ENCODE assay signal across 8 mouse cellular contexts in genomic region chr4:119415072-119415753, GRCm38 (mm10). TPM values are rescaled to one million over a fixed set of nuclear protein-coding genes. Genes with fewer than 3 reads are reported as not detected.
DNase-seq lines count a peak whose midpoint lies in the region; ATAC-seq and TF ChIP-seq lines count a peak whose summit lies in the region.

Gene Ccdc30 (minus strand): TSS chr4:119415521.

- TF ChIP-seq POLR2A in kidney, adult 2 months (IDR thresholded peaks at IDR 0.05; ENCODE audit: low read depth, low read length), result no peak

- DNase-seq in adrenal gland, postnatal 36 days, result peak; percentile 97 to 98
- DNase-seq in heart, adult 8-10 months (ENCODE audit: low spot score), result peak; percentile 80
- peak; percentile 97 for DNase-seq in kidney, adult 2 months
- DNase-seq in limb, embryonic 11.5 days (ENCODE audit: low spot score), result peak; percentile 97
- peak; percentile 94 for DNase-seq in right cerebral cortex, postnatal 4 days
- peak; percentile 92 for DNase-seq in yolk sac, embryonic 10.5 days (ENCODE audit: low spot score)

- no peaks in the 10 kb centered on the region for H3K27me3 ChIP-seq in embryonic facial prominence, embryonic 12.5 days
- H3K27me3 ChIP-seq in kidney, adult 2 months (replicated peaks; ENCODE audit: control insufficient read depth, insufficient read depth, low read length), result no peaks in the 10 kb centered on the region
- no peaks in the 10 kb centered on the region for H3K27me3 ChIP-seq in limb, embryonic 11.5 days (ENCODE audit: control insufficient read depth, insufficient read depth, low read length)
- H3K27me3 ChIP-seq in midbrain, embryonic 12.5 days, result peaks cover 13% of the 10 kb centered on the region

- under 1% methylated on average over 49 of the region's 49 CpGs for WGBS in embryonic facial prominence, embryonic 12.5 days
- under 1% methylated on average over 49 of the region's 49 CpGs for WGBS in kidney, adult 2 months
- 2% methylated on average over 49 of the region's 49 CpGs for WGBS in limb, embryonic 11.5 days
- WGBS in midbrain, embryonic 12.5 days, result under 1% methylated on average over 49 of the region's 49 CpGs

- peak within 1 kb of the TSS; percentile 49 for H3K9ac ChIP-seq in embryonic facial prominence, embryonic 12.5 days
- peak within 1 kb of the TSS; percentile 60 for H3K9ac ChIP-seq in limb, embryonic 11.5 days (ENCODE audit: low read length)
- peak within 1 kb of the TSS; percentile 76 for H3K9ac ChIP-seq in midbrain, embryonic 12.5 days (replicated peaks)

- no peak within 1 kb of the TSS for H3K27ac ChIP-seq in embryonic facial prominence, embryonic 12.5 days
- H3K27ac ChIP-seq in kidney, adult 2 months (ENCODE audit: insufficient read depth, low read depth, low read length), result no peak within 1 kb of the TSS
- H3K27ac ChIP-seq in limb, embryonic 11.5 days (replicated peaks; ENCODE audit: low read depth, low read length), result no peak within 1 kb of the TSS
- H3K27ac ChIP-seq in midbrain, embryonic 12.5 days (replicated peaks), result peak within 1 kb of the TSS; percentile 74

- peak within 1 kb of the TSS; percentile 83 for H3K4me2 ChIP-seq in embryonic facial prominence, embryonic 12.5 days (replicated peaks)
- peak within 1 kb of the TSS; percentile 85 for H3K4me2 ChIP-seq in limb, embryonic 11.5 days (ENCODE audit: low read depth, severe bottlenecking)
- H3K4me2 ChIP-seq in midbrain, embryonic 12.5 days (replicated peaks), result peak within 1 kb of the TSS; percentile 70

- 0 out of 2 replicates have a peak, but pooled peaks cover 7% of the 10 kb centered on the region for H3K4me1 ChIP-seq in embryonic facial prominence, embryonic 12.5 days
- H3K4me1 ChIP-seq in kidney, adult 2 months (ENCODE audit: control insufficient read depth, insufficient read depth, low read length), result no peaks in the 10 kb centered on the region; the same call in 1 of the 2 replicates
- peaks cover 3% of the 10 kb centered on the region for H3K4me1 ChIP-seq in limb, embryonic 11.5 days (ENCODE audit: control insufficient read depth, insufficient read depth, low read length)
- H3K4me1 ChIP-seq in midbrain, embryonic 12.5 days, result peaks cover 4% of the 10 kb centered on the region; the same call in 1 of the 2 replicates

- TF ChIP-seq CTCF in kidney, adult 2 months (conservative IDR thresholded peaks at IDR 0.05; ENCODE audit: insufficient read depth, insufficient read length, low read depth, low read length), result no peak

- peak; percentile 99 for ATAC-seq in embryonic facial prominence, embryonic 12.5 days (ENCODE audit: insufficient number of reproducible peaks, insufficient read depth, low FRiP score, low TSS enrichment)
- peak; percentile 100 for ATAC-seq in limb, embryonic 11.5 days (ENCODE audit: insufficient number of reproducible peaks, low FRiP score, low TSS enrichment, low read depth)
- peak; percentile 100 for ATAC-seq in midbrain, embryonic 12.5 days (ENCODE audit: low FRiP score, low read depth)

- peaks cover 8% of the 10 kb centered on the region; the same call in 1 of the 2 replicates for H3K36me3 ChIP-seq in embryonic facial prominence, embryonic 12.5 days
- no peaks in the 10 kb centered on the region for H3K36me3 ChIP-seq in kidney, adult 2 months (ENCODE audit: control insufficient read depth, insufficient read depth, low read length)
- H3K36me3 ChIP-seq in limb, embryonic 11.5 days (ENCODE audit: control insufficient read depth, insufficient read depth, low read length), result no peaks in the 10 kb centered on the region
- no peaks in the 10 kb centered on the region for H3K36me3 ChIP-seq in midbrain, embryonic 12.5 days

- H3K9me3 ChIP-seq in embryonic facial prominence, embryonic 12.5 days, result no peaks in the 10 kb centered on the region
- H3K9me3 ChIP-seq in limb, embryonic 11.5 days (ENCODE audit: control insufficient read depth, low read length), result no peaks in the 10 kb centered on the region
- H3K9me3 ChIP-seq in midbrain, embryonic 12.5 days, result no peaks in the 10 kb centered on the region

- peak within 1 kb of the TSS; percentile 54 for H3K4me3 ChIP-seq in embryonic facial prominence, embryonic 12.5 days
- H3K4me3 ChIP-seq in kidney, adult 2 months (ENCODE audit: insufficient read depth, low read depth, low read length), result peak within 1 kb of the TSS; percentile 88
- H3K4me3 ChIP-seq in limb, embryonic 11.5 days (ENCODE audit: low read depth, low read length), result peak within 1 kb of the TSS; percentile 56
- H3K4me3 ChIP-seq in midbrain, embryonic 12.5 days, result peak within 1 kb of the TSS; percentile 66

RNA-seq across cellular contexts. Expression of gene Ccdc30, which starts in this region (rescaled TPM):
- total RNA-seq in adrenal gland, postnatal 36 days (2021), result 10 to 100 TPM; 14.5 to 16.9 TPM
- 8.3 and 9.5 TPM in 2 replicates for polyA plus RNA-seq in embryonic facial prominence, embryonic 12.5 days (2016; fragmentation: Nextera tagmentation; extraction: Ambion mirVana)
- total RNA-seq in heart, adult 8-10 months (2022), result 1 to 10 TPM in 1 of 4 experiments, under 1 TPM in 2, not detected in 1; 0.19 to 1.3 (median 0.44) TPM
- polyA plus RNA-seq in kidney, adult 2 months (2012; rRNA removed), result 2.0 and 2.9 TPM in 2 replicates
- polyA plus RNA-seq in limb, embryonic 11.5 days (2014; fragmentation: Nextera tagmentation; extraction: Ambion mirVana), result 5.5 and 7.3 TPM in 2 replicates
- 11.7 and 15.7 TPM in 2 replicates for polyA plus RNA-seq in midbrain, embryonic 12.5 days (2016; fragmentation: Nextera tagmentation; extraction: Ambion mirVana)

Comparison
In these comparisons a context has a peak if more than half of its experiments do, and no peak if none do; other contexts are left out.
1. RNA of gene Ccdc30 (total RNA-seq): 14.5 to 16.9 TPM in adrenal gland, postnatal 36 days; 0.19 to 1.3 TPM in heart, adult 8-10 months; every median in the first group is over 4 times any median in the second.
2. Peak in every context shown above with its lines, with median percentiles within 50 percentile points of each other: DNase-seq, ATAC-seq, H3K4me2 ChIP-seq, H3K4me3 ChIP-seq and H3K9ac ChIP-seq.